Mouse (Mus musculus): Measurements from ENCODE around the gene Igsf3. TPM values are rescaled to one million over a fixed set of nuclear protein-coding genes. Genes with fewer than 3 reads are reported as not detected.

The Igsf3 gene
- polyA plus RNA-seq, 1 experiment from 2014 or later = 79.1 TPM

- Histone ChIP-seq H3K9ac (replicated peaks) (no peak overlapping the region), H3K27ac (no peak overlapping the region), H3K4me2 (replicated peaks) (no peak overlapping the region), H3K27me3 (no peaks in the 10 kb centered on the region), H3K4me3 (replicated peaks) (no peak overlapping the region), H3K4me1 (replicated peaks) (peaks cover 8% of the 10 kb centered on the region), H3K9me3 (peaks cover 11% of the 10 kb centered on the region; the same call in 1 of the 2 replicates), H3K36me3 (no peaks in the 10 kb centered on the region)
- ATAC-seq = no peak
- WGBS = 59% methylated on average over 5 of the region's 5 CpGs
Measured at GRCm38 (mm10) chr3:101355702-101356101, 21.2 kb upstream of the Igsf3 start.

GRCm38 (mm10) chr3:101356583-101357553 is 20.0 kb upstream of the Igsf3 start:
- Histone ChIP-seq H3K9ac (replicated peaks) (no peak overlapping the region), H3K27ac (no peak overlapping the region), H3K4me1 (replicated peaks) (0 out of 2 replicates have a peak, but pooled peaks cover 4% of the 10 kb centered on the region), H3K27me3 (no peaks in the 10 kb centered on the region), H3K4me2 (replicated peaks) (no peak overlapping the region), H3K4me3 (replicated peaks) (no peak overlapping the region), H3K9me3 (peaks cover 11% of the 10 kb centered on the region; the same call in 1 of the 2 replicates), H3K36me3 (no peaks in the 10 kb centered on the region)
- ATAC-seq = no peak
- WGBS = 79% methylated on average over 8 of the region's 8 CpGs

GRCm38 (mm10) chr3:101360832-101361231 is 16.1 kb upstream of the Igsf3 start:
- H3K4me2 ChIP-seq (replicated peaks) = no peak overlapping the region
- H3K9me3 ChIP-seq = 0 out of 2 replicates have a peak, but pooled peaks cover 4% of the 10 kb centered on the region
- no peak overlapping the region for H3K9ac ChIP-seq (replicated peaks)
- no peaks in the 10 kb centered on the region for H3K36me3 ChIP-seq
- H3K27me3 ChIP-seq = no peaks in the 10 kb centered on the region
- H3K4me1 ChIP-seq (replicated peaks) = peaks cover 23% of the 10 kb centered on the region
- no peak overlapping the region for H3K4me3 ChIP-seq (replicated peaks)
- ATAC-seq = no peak
- H3K27ac ChIP-seq = no peak overlapping the region
- 91% methylated on average over 6 of the region's 6 CpGs for WGBS

GRCm38 (mm10) chr3:101362391-101362790 is 14.5 kb upstream of the Igsf3 start:
- Histone ChIP-seq H3K4me2 (replicated peaks) (no peak overlapping the region), H3K27me3 (peaks cover under 1% of the 10 kb centered on the region; the same call in 1 of the 2 replicates), H3K4me3 (replicated peaks) (no peak overlapping the region), H3K36me3 (no peaks in the 10 kb centered on the region), H3K27ac (no peak overlapping the region), H3K9ac (replicated peaks) (no peak overlapping the region), H3K4me1 (replicated peaks) (peaks cover 26% of the 10 kb centered on the region), H3K9me3 (0 out of 2 replicates have a peak, but pooled peaks cover 4% of the 10 kb centered on the region)
- 87% methylated on average over 4 of the region's 4 CpGs for WGBS
- ATAC-seq = no peak

- WGBS = 71% methylated on average over 7 of the region's 7 CpGs
- H3K36me3 ChIP-seq = no peaks in the 10 kb centered on the region
- no peak overlapping the region for H3K27ac ChIP-seq
- H3K4me2 ChIP-seq (replicated peaks) = no peak overlapping the region
- ATAC-seq = no peak
- H3K4me3 ChIP-seq (replicated peaks) = no peak overlapping the region
- H3K27me3 ChIP-seq = peaks cover 6% of the 10 kb centered on the region
- peaks cover 26% of the 10 kb centered on the region for H3K4me1 ChIP-seq (replicated peaks)
- no peak overlapping the region for H3K9ac ChIP-seq (replicated peaks)
- H3K9me3 ChIP-seq = 0 out of 2 replicates have a peak, but pooled peaks cover 2% of the 10 kb centered on the region
Measured at GRCm38 (mm10) chr3:101363574-101363973, 13.3 kb upstream of the Igsf3 start.

GRCm38 (mm10) chr3:101365081-101365612 is 11.7 kb upstream of the Igsf3 start:
- no peak overlapping the region for H3K4me2 ChIP-seq (replicated peaks)
- H3K27me3 ChIP-seq = peaks cover 6% of the 10 kb centered on the region
- H3K27ac ChIP-seq = peak overlapping the region; percentile 44
- peaks cover 26% of the 10 kb centered on the region for H3K4me1 ChIP-seq (replicated peaks)
- peak; percentile 86 for ATAC-seq
- no peaks in the 10 kb centered on the region for H3K9me3 ChIP-seq
- H3K36me3 ChIP-seq = no peaks in the 10 kb centered on the region
- no peak overlapping the region for H3K4me3 ChIP-seq (replicated peaks)
- H3K9ac ChIP-seq (replicated peaks) = no peak overlapping the region
- 21% methylated on average over 6 of the region's 6 CpGs for WGBS

- no peak overlapping the region for H3K9ac ChIP-seq (replicated peaks)
- ATAC-seq = no peak
- H3K9me3 ChIP-seq = no peaks in the 10 kb centered on the region
- no peak overlapping the region for H3K4me3 ChIP-seq (replicated peaks)
- H3K27ac ChIP-seq = no peak overlapping the region; the same call in 1 of the 2 replicates
- 33% methylated on average over 9 of the region's 9 CpGs for WGBS
- H3K36me3 ChIP-seq = no peaks in the 10 kb centered on the region
- H3K4me1 ChIP-seq (replicated peaks) = peaks cover 26% of the 10 kb centered on the region
- H3K4me2 ChIP-seq (replicated peaks) = no peak overlapping the region
- peaks cover 6% of the 10 kb centered on the region for H3K27me3 ChIP-seq
Measured at GRCm38 (mm10) chr3:101365911-101366310, 11.0 kb upstream of the Igsf3 start.

- no peak overlapping the region for H3K27ac ChIP-seq
- no peaks in the 10 kb centered on the region for H3K9me3 ChIP-seq
- H3K9ac ChIP-seq (replicated peaks) = no peak overlapping the region
- peaks cover 26% of the 10 kb centered on the region for H3K4me1 ChIP-seq (replicated peaks)
- WGBS = 80% methylated on average over 11 of the region's 11 CpGs
- ATAC-seq = no peak
- H3K27me3 ChIP-seq = peaks cover 6% of the 10 kb centered on the region
- no peaks in the 10 kb centered on the region for H3K36me3 ChIP-seq
- H3K4me3 ChIP-seq (replicated peaks) = no peak overlapping the region
- H3K4me2 ChIP-seq (replicated peaks) = no peak overlapping the region
Measured at GRCm38 (mm10) chr3:101367372-101367771, 9.5 kb upstream of the Igsf3 start.

- Histone ChIP-seq H3K27me3 (peaks cover 13% of the 10 kb centered on the region), H3K4me3 (replicated peaks) (no peak overlapping the region), H3K4me2 (replicated peaks) (no peak overlapping the region), H3K27ac (no peak overlapping the region), H3K36me3 (no peaks in the 10 kb centered on the region), H3K9ac (replicated peaks) (no peak overlapping the region), H3K4me1 (replicated peaks) (peaks cover 19% of the 10 kb centered on the region), H3K9me3 (no peaks in the 10 kb centered on the region)
- WGBS = 51% methylated on average over 10 of the region's 10 CpGs
- no peak for ATAC-seq
Measured at GRCm38 (mm10) chr3:101369301-101369881, 7.5 kb upstream of the Igsf3 start.

GRCm38 (mm10) chr3:101372345-101372980 is 4.4 kb upstream of the Igsf3 start:
- Histone ChIP-seq H3K36me3 (no peaks in the 10 kb centered on the region), H3K4me1 (replicated peaks) (0 out of 2 replicates have a peak, but pooled peaks cover 3% of the 10 kb centered on the region), H3K9me3 (no peaks in the 10 kb centered on the region), H3K9ac (replicated peaks) (no peak overlapping the region), H3K4me3 (replicated peaks) (no peak overlapping the region), H3K27ac (no peak overlapping the region), H3K4me2 (replicated peaks) (no peak overlapping the region), H3K27me3 (peaks cover 12% of the 10 kb centered on the region)
- WGBS = 41% methylated on average over 13 of the region's 13 CpGs
- no peak for ATAC-seq

GRCm38 (mm10) chr3:101377256-101378024 is 557 bp downstream of the Igsf3 start:
- H3K27ac ChIP-seq = peak overlapping the region; percentile 75
- no peaks in the 10 kb centered on the region for H3K36me3 ChIP-seq
- peaks cover 6% of the 10 kb centered on the region; the same call in 1 of the 2 replicates for H3K27me3 ChIP-seq
- no peaks in the 10 kb centered on the region for H3K9me3 ChIP-seq
- H3K4me3 ChIP-seq (replicated peaks) = peak overlapping the region; percentile 62
- peaks cover 46% of the 10 kb centered on the region for H3K4me1 ChIP-seq (replicated peaks)
- H3K4me2 ChIP-seq (replicated peaks) = peak overlapping the region; percentile 76
- ATAC-seq = no peak; the same call in none of the 2 replicates
- peak overlapping the region; percentile 93 for H3K9ac ChIP-seq (replicated peaks)
- WGBS = under 1% methylated on average over 61 of the region's 62 CpGs
